Mouse (Mus musculus): ENCODE measurements around the gene Fam92b.

- no peak for TF ChIP-seq POLR2A (IDR thresholded peaks at IDR 0.05; ENCODE audit: low read depth, low read length)
- TF ChIP-seq CTCF (IDR thresholded peaks at IDR 0.05; ENCODE audit: extremely low read depth, insufficient read depth, insufficient read length, insufficient replicate concordance) = no peak
Measured at GRCm38 (mm10) chr8:120140769-120141168, 36.5 kb downstream of the Fam92b start.

Data from spleen, adult 2 months (tissue).